Mouse (Mus musculus): ENCODE measurements around the gene Il6st. TPM values are rescaled to one million over a fixed set of nuclear protein-coding genes. Genes with fewer than 3 reads are reported as not detected.

Il6st gene
- total RNA-seq, 4 experiments from 2014 or later = 87.6 to 105 (median 97.0) TPM

GRCm38 (mm10) chr13:112442867-112443529 is 20.9 kb upstream of the Il6st start:
- DNase-seq (ENCODE audit: low spot score in 2 of 2) = no peak

GRCm38 (mm10) chr13:112447108-112447665 is 16.7 kb upstream of the Il6st start:
- DNase-seq (ENCODE audit: low spot score in 2 of 2) = no peak

GRCm38 (mm10) chr13:112450210-112450609 is 13.7 kb upstream of the Il6st start:
- no peak for DNase-seq (ENCODE audit: low spot score in 2 of 2)

DNA sequence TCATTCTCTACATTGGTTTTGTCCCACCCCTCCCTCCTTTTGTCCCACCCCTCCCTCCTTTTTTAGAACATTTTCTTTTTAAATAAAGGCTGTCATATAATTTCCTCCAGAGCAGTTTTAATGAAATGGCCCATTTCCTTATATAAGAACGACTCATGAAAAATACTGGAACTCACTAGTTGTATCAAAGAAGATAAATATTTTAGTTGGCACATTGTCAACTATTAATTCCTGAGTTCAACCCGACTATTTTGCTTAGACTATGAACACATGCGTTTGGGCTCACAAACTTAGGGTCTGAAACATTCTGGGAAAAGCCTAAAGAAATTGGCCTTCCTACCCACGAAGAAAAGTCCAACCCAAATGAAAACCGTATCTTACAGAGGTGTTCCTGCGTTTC is 6.5 kb upstream of the Il6st start:
- DNase-seq (ENCODE audit: low spot score in 2 of 2) = no peak

GRCm38 (mm10) chr13:112458016-112458415 is 5.9 kb upstream of the Il6st start:
- no peak for DNase-seq (ENCODE audit: low spot score in 2 of 2)

DNA sequence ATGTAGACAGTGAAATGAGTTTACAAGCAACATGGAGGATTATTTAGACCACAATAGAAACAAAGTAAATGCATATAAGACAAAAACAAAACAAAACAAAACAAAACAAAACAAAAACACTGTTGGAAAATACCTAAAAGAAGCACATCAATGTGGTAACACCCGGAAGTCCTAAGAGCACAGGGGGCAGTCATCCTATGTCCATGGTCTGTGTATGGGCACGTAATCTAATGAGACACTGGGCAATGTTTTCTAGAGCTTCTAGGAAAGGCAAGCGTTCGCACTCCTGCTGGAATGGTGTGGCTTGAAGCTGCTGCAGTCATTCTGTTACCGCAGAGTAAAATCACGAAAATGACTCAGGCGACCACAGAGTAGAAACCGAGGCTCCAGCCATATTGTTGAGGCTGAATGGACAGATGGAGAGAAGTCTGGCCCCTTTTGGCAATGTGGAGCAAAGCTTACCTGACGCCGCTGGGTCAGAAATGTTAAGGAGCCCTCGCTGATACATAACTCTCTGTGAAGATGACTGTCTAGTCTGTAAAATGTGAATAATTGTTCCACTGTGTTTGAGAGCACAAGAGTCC is 5.3 kb upstream of the Il6st start:
- DNase-seq (ENCODE audit: low spot score in 2 of 2) = no peak

- DNase-seq (ENCODE audit: low spot score in 2 of 2) = no peak
Measured at GRCm38 (mm10) chr13:112459956-112460355, 3.9 kb upstream of the Il6st start.

DNA sequence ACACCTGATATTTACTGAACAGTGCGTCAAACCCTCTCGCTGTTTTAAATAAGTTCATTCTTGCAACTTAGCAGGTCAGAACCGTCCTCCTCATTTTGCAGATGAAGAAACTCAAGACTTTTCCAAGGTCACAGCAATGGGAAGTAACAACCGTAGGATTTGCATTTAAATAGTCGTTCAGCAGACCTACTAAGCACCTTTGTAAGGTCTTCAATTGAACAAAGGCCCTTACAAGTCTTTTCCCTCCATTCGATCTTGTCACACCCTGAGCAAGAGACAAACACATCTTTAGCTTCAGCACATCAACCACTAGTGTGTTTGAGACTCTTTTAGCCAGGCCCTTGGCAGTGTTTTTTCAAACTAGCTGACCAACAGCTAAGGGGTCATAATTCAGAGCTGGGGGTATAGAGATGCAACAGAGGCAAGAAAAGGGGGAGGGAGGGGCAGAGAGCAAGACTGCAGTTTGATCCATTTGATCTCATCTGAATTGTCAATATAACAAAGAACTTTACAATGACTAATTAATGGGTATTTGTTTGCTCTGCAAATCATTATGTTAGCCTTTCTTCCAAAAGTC is 1.4 kb upstream of the Il6st start:
- DNase-seq (ENCODE audit: low spot score in 2 of 2) = no peak

- DNase-seq (ENCODE audit: low spot score in 2 of 2) = no peak
Measured at GRCm38 (mm10) chr13:112463337-112463802, 500 bp upstream of the Il6st start.

DNA sequence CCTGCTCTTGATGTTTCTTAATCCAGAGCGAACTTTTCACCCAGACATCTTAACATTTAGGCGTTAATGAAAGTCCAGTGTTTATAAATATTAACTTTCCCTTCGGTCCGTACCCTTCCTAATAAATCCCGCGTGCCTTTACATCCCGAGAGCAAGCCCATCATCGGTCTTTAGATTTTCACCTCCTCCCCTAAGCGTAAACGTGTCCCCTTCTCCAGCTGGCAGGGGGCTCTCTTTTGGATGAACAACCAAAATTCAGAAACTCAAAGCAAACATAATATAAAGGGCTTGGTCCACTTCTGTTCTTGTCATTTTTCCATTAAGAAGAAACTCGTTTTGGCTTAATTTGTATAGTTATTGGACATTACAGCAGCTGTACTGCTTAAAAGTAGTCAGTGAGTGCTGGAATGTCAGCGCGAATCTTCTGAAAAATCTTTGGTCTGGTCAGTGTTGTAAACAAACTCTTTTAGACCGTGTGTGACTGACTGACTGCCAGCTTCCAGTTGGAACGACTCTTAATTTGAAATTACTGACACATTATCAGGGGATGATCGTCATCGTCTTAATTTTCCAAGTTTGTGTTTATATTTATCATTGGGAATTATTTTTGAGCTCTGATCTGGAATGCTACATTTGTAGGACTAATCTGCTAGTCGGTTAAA is 887 bp downstream of the Il6st start:
- no peak for DNase-seq (ENCODE audit: low spot score in 2 of 2)

DNA sequence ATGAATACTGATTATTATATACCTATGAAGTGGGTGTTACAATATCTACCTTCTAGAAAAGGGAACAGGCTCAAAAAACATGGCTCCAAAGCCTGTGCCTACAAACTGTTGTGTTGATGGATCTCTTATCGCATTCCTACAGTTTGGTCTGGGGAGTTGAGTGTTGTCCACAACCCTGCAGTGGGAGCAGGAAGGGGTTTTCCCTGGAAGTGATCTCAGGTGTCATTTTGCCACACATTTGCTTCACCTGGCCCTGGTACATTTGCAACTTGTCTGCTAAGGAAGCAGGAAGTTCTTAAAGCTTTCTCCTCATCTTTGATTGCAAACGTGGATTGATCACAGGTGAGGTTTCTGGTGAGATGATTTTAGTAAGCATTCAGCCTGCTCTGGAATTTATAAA is 1.7 kb downstream of the Il6st start:
- DNase-seq (ENCODE audit: low spot score in 2 of 2) = no peak

DNA sequence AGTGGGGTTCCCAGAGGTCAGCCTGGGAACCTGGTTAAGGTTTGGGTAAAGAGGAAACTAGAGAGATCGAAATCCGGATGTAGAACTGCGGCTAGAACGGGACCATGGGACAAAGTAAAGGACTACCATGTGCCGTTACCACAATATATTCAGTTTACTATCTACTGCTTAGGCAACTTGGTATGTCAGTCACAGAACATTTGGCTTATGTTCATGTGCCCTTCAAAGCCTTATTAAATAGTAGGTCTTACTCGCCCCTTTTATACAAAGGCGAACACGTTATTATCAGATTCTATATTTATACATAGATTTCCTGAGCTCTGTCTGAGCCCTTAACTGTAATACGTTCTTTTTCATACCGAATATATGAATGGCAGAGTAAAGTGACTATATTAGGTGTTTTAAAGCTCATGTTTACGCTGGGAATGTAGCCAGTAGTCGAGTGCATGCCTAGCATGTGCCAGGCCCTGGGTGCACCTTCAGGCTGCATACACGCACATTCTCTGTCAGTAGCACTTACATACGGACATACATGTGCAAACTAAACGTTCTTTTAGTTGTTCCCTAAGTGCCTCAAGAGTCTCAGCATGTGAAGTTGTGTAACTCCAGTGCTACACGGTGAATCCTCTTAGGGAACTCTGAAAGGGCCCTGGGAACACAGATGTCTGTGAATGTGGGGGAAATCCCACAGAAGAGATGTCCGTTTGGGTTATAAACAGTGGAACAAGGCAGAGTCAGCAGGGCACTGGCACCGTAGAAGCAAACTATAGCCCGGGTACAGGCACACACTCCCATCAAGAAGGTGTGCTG is 2.5 kb downstream of the Il6st start:
- no peak for DNase-seq (ENCODE audit: low spot score in 2 of 2)

DNA sequence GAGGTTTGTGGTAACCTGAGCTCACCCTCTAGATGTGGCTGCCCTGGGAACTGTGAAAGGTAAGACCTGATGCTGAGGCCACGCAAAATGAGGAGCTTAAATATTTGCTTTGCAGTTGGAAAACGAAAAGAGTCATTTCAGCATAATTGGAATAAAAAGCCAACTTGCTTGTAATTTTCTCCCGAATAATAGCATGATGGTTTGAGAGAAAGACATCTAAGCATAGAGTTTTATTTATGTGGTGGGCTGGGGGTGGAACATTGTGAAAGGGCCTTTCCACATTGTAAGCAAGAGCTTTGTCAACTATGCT is 3.0 kb downstream of the Il6st start:
- DNase-seq (ENCODE audit: low spot score in 2 of 2) = no peak

DNA sequence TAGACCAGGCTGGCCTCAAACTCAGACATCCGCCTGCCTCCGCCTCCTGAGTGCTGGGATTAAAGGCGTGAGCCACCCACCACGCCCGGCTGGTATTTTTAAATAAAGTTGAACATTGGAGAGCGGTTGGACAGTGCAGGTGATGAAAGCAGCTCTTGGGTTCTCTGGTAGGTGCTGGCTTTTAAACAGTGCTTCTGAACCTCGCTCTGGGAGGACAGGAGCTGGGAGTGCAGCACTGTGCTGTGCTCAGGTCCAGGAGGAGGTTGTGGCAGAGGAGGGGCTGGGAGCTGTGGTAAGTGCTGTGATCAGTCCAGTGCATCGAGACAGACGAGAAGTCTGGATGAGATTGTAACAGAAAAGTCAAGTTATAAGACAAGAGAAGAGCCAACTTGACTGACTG is 3.5 kb downstream of the Il6st start:
- DNase-seq (ENCODE audit: low spot score in 2 of 2) = no peak

GRCm38 (mm10) chr13:112469491-112469890 is 5.6 kb downstream of the Il6st start:
- no peak for DNase-seq (ENCODE audit: low spot score in 2 of 2)

DNA sequence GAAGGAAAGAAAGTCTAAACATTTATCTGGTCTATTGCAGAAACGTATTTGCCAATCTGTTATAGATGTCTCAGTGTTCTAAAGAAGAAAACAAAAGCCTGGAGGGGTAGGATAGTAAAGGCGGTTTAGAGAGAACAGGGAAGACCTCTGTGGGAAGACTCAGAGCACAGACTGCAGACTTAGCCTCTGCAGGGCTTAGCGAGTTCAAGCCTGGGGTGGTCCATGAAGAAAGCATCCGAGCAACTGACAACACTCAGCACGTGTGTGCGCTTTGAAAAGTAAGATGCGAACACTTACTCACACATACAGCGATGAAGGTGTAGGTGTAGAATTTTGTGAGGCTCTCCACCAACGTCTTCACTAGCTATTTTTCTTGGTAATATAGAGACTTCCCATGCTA is 7.3 kb downstream of the Il6st start:
- DNase-seq (ENCODE audit: low spot score in 2 of 2) = no peak

DNA sequence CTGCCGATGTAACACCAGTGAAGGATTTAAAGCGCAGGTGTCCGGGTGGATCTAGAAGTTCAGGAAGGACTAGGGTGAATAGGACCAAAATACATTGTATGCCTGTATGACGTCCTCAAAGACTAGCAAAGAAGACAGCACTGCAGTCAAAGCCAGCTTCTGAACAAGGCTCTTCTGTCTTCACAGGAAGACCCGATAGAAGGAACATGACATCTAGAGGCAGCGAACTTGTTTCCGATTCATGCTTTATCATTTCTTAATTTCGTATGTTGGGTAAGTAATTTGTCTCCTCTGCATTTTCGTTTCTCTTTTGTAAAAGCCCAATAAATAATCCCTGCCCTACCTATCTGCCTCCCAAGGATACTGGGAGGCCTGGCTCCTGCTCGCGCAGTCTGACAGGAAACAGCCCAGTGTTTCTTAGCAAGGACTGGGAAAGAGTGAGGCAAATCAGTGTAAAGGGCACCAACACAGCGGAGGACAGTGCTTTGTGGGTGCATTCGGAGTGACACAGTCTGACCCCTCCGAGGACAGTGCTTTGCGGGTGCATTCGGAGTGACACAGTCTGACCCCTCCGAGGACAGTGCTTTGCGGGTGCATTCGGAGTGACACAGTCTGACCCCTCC is 8.6 kb downstream of the Il6st start:
- DNase-seq (ENCODE audit: low spot score in 2 of 2) = no peak

GRCm38 (mm10) chr13:112473757-112474755 is 10.2 kb downstream of the Il6st start:
- no peak for DNase-seq (ENCODE audit: low spot score in 2 of 2)

- DNase-seq (ENCODE audit: low spot score in 2 of 2) = no peak
Measured at GRCm38 (mm10) chr13:112479032-112479431, 15.2 kb downstream of the Il6st start.

DNA sequence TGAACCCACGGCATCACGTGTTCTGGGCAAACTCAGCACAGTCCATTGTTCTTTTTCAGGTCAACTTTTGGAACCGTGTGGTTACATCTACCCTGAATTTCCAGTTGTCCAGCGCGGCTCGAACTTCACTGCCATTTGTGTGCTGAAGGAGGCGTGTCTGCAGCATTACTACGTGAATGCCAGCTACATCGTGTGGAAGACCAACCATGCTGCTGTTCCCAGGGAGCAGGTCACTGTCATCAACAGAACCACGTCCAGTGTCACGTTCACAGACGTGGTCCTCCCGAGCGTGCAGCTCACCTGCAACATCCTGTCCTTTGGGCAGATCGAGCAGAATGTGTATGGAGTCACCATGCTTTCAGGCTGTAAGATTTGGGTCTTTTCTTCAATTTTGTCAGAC is 16.1 kb downstream of the Il6st start:
- DNase-seq (ENCODE audit: low spot score in 2 of 2) = no peak

Data from layer of hippocampus, adult 8-10 months (tissue).